Mouse (Mus musculus) cerebellum, adult 8-10 months (tissue): Measurements from ENCODE around the gene Fam186a.
A peak's percentile ranks its signal among the peaks of the same experiment; 100 is the strongest.
"Not testable (repeated sequence)": the region's sequence is repeated elsewhere in the genome, so short reads cannot be mapped to it uniquely, and the experiment has no call there.

Experiments used
- DNase-seq: peaks from one replicate; pipeline ENCODE4 v3.0.0; 2022

Gene Fam186a

GRCm38 (mm10) chr15:99931231-99931630, 35.6 kb downstream of the Fam186a start:
- no peak for DNase-seq

- DNase-seq = no peak
Observed at GRCm38 (mm10) chr15:99919601-99920158, 47.2 kb downstream of the Fam186a start.

- DNase-seq = no peak
Observed at GRCm38 (mm10) chr15:99917264-99917663, 49.6 kb downstream of the Fam186a start.

DNA sequence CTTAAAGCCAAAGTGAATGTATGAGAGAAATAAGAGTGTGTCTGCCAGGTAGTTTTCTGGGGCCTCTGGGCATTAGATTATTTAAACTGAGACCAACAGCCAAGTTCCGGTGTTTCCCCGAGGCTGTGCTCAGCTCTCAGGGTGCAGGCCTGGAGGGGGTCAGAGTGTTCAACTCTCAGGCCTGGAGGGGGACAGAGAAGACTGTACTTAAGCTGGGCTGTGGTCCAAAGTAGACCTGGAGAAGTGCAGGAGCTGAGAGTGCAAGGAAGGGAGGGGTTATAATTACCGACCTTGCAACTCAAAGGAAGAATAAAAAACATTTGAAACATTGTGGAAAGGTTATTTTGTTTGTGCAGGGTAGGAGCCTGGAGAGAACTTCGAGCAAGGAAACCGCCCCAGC, 52.2 kb downstream of the Fam186a start:
- DNase-seq = no peak

- no peak for DNase-seq
Observed at GRCm38 (mm10) chr15:99911785-99912184, 55.1 kb downstream of the Fam186a start.

DNA sequence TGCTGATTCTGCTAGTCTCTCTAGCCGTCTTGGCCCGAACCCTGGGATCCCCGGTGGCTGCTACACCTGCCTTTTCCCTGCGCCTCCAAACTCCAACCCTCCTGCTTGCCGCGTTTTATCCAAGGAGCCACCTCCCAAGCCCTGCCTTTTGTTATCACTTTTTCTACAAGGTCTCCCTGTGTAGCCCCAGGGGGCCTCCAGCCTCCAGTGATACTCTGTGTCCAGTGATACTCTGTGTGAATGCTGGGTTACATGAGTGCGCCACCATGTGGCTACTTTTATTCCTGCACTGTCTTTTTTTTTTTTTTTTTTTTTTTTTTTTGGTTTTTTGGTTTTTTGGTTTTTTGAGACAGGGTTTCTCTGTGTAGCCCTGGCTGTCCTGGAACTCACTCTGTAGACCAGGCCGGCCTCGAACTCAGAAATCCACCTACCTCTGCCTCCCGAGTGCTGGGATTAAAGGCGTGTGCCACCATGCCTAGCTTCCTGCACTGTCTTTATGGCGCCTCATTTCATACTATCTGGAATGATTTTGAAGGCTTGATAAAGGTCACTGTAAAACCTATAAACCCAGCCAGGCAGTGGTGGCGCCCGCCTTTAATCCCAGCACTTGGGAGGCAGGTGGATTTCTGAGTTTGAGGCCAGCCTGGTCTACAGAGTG, 57.4 kb downstream of the Fam186a start:
- DNase-seq = peak; percentile 23

GRCm38 (mm10) chr15:99907514-99907913, 59.3 kb downstream of the Fam186a start:
- no peak for DNase-seq

DNA sequence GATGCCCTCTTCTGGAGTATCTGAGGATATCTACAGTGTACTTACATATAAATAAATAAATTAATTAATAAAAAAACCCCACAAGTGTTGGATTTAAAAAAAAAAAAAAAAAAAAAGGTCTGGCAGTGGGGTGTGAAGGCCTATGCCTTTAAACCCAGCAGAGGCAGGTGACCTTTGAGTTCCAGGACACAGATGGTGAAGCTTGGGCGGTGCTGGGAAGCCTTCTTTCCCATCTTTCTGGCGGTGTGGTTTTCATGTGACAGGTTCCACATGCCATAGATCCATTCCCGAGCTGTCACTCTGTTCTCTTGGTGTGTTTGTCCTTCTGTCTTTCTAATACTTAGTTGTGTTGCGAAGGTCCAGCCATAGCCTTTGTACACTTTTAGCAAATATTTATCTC, 59.8 kb downstream of the Fam186a start:
- DNase-seq = no peak

- DNase-seq = no peak
Observed at GRCm38 (mm10) chr15:99904841-99905240, 62.0 kb downstream of the Fam186a start.

- peak; percentile 45 for DNase-seq
Observed at GRCm38 (mm10) chr15:99904333-99904732, 62.5 kb downstream of the Fam186a start.

DNA sequence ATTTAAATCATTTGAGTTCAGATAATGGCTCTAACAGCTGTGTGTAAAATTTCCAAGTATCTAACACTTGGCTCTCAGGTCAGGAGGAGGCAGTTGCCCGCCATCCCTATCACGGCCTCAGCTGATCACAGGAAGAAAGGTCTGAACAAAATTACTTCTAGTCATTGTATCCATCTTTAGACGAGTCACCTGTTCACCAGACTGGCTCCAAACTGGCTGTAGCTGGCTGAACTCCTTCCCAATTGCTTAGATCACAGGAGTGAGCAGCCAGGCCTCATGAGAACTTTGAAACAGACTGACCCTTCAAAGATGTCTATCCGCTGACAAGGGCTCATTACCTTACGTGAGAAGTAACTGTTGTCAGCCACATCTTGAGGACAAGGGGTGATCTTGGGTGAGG, 63.6 kb downstream of the Fam186a start:
- DNase-seq = no peak

- DNase-seq = no peak
Observed at GRCm38 (mm10) chr15:99902786-99903185, 64.1 kb downstream of the Fam186a start.

DNA sequence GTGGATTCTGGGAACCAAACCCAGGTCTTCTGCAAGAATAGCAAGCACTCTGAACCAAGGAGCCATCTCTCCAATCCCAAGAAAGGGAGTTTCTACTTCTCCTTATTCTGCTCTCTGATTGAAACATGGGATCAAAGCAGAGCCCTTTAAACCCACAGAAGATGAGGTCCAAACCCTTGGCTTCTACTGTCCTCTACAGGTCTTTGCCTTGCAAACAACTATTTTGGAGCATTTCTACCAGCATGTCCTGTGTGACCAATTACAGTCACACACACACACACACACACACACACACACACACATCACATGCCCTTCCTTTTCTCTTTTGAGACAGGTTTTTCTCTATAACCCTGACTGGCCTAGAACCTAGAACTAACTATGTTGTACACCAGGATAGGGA, 70.2 kb downstream of the Fam186a start:
- no peak for DNase-seq

- no peak for DNase-seq
Observed at GRCm38 (mm10) chr15:99891355-99891754, 75.5 kb downstream of the Fam186a start.

DNA sequence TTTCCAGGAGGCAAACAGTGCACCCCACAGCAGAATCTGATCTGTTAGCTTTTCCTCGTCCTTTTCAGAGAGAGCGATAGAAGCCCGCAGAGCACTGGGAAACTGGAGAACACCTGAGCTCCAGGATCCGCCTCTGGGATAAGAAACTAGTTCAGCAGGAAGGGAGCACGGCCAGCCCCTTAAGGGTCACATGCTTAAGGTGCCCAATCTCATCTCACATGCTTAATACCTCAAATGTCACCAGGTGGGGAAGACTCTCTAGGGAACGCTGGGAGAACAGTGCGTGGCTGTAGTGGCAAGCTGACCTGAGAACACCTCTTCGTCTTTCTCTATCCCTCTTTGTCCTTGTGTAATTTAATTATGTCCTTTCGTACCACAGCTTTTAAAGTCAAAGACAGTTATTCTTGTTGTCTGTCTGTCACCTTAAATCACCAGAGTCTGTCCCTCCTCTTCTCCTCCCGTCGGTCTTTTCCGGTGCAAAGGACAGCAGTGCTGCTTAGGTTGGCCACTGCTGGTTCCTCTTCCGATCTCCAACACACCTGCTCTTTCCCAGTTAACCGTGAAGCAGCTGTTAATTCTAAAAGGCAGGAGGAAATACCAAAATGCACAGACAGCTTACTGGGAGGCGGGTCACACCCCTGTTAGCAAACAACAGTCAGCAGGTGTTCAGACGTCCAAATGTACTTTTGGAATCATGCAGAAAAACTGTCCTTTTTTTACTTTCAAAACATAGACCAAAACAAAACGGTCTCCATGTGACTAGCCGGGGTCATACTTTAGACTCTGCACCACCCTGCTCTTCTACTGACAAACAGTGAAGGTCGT, 76.2 kb downstream of the Fam186a start:
- DNase-seq = no peak

GRCm38 (mm10) chr15:99889275-99889874, 77.5 kb downstream of the Fam186a start:
- DNase-seq = no peak

DNA sequence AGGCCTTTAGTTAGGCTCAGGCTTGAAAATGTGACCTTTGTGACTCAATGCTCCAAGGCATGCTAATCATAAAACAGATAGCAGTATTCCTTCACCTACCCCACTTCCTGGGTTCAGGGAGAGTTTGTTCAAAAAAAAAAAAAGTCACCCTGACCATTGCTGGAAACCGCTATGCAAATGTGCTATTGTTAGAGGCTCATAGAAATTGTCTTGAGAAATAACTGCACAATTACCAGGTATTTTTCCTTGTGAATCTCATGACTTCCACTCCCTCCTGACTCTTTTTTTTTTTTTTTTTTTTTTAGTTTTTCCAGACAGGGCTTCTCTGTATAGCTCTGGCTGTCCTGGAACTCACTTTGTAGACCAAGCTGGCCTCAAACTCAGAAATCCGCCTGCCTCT, 79.7 kb downstream of the Fam186a start:
- not testable (repeated sequence) for DNase-seq

GRCm38 (mm10) chr15:99884038-99884437, 82.8 kb downstream of the Fam186a start:
- DNase-seq = no peak

GRCm38 (mm10) chr15:99878541-99878940, 88.3 kb downstream of the Fam186a start:
- DNase-seq = no peak

GRCm38 (mm10) chr15:99875334-99875869, 91.5 kb downstream of the Fam186a start, which contains the start of gene Lima1:
Lima1 (minus strand) TSS chr15:99875456.
- DNase-seq = peak; percentile 77

DNA sequence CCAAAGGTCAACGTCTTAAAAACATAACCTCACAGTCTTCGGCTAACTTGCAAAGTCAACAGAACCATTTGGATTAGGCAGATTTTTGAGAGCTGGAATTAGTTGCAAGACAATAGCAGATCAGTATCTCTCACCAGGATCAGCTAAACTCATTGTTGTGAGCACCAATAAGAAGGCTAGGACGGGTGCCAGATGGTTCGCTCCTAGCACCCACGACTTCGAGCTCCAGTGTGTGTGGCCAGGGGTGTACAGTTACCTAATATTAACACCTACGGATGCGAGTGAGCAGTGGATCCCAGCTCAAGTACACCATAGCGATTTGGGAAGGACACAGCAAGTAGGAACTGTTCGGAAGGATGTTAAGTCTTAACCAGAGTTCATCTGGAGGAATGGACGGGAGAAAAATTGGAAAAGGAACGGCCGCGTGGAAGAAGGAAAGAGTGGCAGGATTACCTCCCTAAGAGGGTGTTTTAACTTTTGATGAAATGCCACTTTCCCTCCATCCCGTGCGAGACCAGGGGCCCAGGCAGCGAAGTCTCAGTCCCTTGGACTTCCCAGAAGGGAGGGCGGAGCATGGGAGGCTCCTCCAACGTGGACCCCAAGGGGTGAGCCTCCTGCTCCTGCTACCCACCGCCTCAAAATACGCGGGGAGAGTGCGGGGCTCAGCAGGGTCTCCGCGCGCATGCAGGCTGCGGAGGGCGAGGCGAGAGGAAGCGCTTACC, 92.1 kb downstream of the Fam186a start:
- peak; percentile 23 for DNase-seq

DNA sequence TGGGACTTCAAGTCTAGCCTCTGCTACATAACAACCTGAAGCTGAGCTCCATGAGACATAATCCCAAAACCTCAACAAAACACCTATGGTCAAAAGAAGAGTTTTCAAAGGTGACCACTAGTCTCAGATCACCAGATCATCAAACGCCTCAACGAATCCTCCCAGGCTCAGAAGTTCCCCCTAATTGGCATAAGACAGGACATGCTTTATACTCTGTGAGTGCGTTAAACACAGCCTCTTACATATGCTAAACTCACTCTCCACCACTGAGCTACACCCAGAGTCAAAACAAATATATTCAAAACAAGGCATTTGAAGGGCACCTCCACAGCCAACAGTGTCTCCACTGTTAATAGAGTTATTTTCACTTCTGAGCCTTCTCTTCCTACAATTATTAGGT, 94.3 kb downstream of the Fam186a start:
- DNase-seq = no peak
